Mouse (Mus musculus): ENCODE results near the gene Slco3a1.

DNA sequence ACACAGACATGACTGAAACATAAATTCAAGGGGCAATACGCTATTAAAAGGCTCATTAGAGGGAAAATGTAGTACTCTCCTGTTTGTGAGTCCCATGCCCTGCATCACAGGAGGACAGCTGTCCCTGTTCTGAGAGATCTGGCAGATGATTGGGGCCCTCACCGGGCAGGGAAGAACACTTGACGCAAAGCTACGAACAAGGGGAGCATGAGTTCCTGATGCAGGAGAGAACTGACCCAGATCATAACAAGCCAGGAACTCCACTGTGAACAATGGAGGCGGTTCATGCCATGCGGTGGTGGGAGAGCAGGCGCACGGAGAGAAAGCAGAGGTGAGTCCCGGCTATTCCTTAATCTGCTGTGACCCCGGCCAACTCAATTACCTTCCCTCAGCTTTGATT is 48.9 kb downstream of the Slco3a1 start:
- no peak for TF ChIP-seq CTCF (IDR thresholded peaks at IDR 0.05)
- no peak for TF ChIP-seq EP300 (IDR thresholded peaks at IDR 0.05)

Measured in lung, postnatal 0 days (tissue).